Mouse (Mus musculus) A20 (cell line): ENCODE measurements around the gene Gdpd3.

ENCODE experiments used
- DNase-seq: peaks from one replicate; pipeline ENCODE4 v3.0.0-alpha.2; 2011; ENCODE audit warnings: low read depth, low spot score

Gene Gdpd3

DNA sequence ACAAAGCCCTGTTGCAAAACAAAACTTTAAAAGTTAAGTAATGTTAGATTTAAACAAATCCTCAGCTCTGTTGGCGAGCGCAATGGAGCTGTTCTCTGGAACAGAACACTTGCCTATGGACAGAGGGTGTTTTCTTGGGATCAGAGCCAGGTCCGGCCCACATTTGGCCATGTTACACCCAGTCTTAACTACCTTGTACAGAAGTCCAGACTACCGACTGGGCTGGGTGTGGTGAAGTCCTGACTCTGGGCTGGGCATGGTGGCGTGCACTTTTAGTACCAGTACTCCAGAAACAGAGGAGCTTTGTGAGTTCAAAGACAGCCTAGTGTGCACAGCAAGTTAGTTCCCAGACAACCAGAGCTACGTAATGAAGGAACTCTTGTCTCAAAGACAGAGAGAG lies 40.8 kb downstream of the Gdpd3 start:
- DNase-seq, result no peak

DNA sequence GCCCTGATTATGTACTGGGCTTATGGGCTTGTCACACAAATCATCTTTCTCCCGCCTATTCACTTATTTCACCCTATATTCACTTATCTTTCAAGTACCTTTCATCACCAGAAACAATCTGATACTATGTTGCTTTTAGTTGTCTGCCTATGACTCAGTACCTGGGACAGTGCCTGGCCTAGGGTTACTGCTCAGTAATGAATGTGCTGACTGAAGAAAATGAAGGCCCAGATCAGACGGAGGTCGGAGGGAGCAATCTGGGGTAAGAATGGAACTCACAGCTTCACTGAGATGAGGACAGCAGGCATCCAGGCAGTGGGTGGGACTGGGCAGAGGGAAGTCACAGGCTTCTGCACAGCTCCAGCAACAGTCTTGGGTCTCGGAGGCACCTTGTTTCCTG lies 41.3 kb downstream of the Gdpd3 start:
- no peak for DNase-seq

DNA sequence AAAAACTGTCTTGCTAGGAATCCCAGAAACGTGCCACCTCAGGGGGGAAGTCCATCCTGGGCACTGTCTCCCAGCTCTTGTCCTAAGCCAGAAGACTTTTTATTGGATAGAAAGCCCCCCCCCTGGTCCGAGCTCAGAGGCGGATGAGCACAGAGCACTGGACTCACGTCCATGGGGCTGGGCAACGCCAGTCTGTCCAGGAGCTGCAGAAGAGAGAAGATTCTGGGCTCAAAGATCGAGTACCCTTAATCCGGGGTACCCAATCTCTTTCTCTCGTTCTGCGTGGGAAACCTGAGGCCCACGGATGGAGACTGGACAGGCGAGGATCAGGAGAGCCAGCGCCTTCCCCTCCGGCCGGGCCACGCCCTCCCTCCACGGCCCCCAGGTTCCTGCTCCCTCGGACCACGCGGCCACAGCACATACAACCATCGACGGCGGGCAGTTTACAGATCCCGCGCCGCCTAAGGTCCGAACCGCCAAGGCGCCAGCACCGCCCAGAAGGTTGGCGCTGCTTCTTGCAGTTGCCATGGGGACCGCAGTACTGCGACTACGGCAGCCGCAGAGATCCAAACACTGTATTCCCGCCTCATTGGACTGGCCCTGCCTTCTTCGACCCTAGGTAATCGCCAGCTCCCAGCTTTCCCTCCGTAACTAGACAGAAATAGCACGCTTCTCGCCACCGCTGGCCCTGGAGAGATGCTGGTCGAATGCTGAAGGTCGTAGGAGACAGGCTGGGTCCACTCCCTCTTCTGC lies 42.7 kb downstream of the Gdpd3 start:
- no peak for DNase-seq

DNA sequence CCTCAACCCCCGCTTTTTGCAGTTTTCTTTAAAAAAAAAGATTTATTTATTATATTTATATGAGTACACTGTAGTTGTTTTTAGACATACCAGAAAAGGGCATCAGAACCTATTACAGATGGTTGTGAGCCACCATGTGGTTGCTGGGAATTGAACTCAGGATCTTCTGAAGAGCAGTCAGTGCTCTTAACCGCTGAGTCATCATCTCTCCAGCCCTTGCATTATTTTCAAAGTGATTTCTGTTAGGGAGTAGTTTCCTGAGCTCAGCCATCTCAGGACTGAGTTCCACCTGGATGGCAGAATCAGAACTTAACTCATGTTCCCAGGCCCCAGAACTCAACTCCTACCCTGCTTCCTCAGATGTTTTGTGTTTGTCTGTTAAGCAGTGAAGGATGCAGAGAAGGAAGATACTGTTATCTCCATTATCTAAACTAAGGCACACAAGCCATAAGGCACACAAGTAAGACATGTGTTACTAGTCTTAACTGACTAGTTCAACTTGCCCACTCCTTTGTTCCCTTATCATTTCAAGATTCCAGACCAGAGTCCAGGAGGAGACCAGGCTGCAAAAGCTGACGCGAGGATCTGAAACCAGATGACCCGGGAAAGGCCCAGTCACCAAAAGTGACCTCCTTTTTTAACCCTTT lies 43.7 kb downstream of the Gdpd3 start:
- DNase-seq, result no peak

DNA sequence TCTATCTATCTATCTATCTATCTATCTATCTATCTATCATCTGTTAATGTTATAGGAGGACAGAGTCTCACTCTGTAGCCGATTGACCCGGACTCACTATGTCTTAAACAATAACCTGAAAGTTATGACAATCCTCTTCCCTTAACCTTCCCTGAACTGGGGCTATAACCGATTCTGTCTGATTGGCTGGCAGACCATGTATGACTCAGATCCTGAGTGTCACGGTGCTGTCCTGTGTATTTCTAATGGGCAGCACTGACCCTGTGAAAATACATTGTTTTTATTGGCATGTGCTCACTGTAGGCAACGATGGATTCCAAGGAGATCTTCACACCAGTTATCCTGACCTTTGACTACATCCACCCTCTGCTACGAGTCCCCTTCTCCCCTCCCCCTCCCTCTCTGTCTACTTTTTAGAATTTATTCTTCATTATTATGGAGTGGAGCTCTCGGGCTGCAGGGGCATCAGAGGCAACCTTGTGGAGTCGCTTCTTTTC lies 49.6 kb downstream of the Gdpd3 start:
- no peak for DNase-seq

DNA sequence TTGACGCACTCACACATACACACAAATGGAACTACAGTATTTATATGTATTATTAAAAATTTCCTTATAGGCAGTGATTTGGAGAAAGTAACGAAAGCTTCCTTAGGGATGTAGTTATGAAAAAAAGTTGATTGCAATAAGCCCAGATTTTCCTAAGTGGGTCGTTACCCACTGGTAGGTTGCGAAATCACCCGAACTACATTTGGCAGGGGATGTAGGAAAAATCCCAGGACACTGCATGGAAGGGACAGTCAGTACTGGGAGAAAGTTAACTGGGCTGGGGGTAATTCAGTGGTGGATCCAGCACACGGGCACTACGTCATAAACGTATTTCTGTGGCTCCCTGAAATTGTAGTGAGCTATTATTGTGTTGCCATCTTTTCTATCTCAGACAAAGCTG lies 50.4 kb downstream of the Gdpd3 start:
- no peak for DNase-seq

DNA sequence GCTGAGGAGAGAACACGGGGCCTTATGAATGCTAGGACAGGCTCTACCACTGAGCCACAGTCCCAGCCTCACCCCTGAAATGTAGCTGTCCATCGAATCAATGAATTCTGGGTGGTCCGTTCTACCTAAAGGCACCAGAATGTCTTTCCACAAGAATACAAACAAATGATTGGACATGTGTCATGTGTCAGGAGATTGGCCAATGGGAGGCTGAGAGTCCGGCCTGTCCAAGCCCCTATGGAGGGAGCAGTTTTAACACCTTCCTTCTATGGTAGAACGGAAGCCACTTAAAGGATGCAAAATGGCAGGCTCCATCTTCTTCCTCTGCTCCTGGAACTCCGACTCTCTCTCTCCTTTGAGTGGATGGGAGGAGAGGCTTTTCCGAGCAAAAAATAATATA lies 51.5 kb downstream of the Gdpd3 start:
- no peak for DNase-seq

DNA sequence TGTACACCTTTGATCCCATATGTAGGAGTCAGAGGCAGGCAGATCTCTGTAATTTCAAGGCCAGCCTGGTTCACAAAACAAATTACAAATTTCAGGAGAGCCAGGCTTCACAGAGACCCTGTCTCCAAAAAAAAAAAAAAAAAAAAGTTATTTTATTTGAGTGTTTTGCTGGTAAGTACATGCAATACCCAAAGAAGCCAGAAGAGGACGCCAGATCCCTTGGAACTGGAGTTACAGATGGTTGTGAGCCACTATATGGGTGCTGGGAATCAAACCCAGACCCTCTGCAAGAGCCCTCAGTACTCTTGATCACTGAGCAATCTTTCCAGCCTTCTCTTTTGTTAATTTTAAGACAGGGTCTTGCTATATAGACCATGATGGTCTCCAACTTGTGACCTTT lies 52.7 kb downstream of the Gdpd3 start:
- DNase-seq, result no peak

DNA sequence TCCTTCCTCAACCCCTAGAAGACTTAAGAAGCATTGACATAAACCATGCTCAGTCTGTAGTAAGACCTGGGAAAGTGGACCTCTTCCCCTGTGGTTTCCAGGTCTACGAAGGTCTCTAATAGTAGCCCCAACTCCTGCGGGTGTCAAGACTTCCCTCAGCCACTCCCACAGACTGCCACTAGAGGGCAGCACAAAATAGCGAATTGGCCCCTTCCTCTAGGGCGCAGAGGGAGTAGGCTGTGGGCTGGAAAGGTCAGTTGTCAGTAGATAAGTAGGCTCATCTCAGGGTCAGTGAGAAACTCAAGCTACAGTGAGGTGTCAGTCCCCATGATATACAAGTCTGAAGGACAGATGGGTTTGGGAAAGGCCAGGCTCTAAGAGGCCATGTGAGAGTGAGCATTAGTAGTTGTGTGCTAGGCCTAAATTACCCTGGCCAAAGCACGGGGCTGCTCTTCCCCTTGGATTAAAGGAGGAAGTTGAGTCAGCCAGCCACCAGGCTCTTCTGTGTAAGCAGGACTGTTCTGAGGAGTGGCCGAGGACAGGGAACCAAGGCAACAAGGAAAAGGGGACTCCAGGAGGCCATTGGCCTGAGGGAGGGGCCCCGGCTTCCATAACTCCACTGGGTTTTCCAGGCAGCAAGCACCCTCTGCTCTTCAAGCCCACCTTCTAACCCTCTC lies 55.8 kb downstream of the Gdpd3 start:
- DNase-seq, result peak; percentile 78

DNA sequence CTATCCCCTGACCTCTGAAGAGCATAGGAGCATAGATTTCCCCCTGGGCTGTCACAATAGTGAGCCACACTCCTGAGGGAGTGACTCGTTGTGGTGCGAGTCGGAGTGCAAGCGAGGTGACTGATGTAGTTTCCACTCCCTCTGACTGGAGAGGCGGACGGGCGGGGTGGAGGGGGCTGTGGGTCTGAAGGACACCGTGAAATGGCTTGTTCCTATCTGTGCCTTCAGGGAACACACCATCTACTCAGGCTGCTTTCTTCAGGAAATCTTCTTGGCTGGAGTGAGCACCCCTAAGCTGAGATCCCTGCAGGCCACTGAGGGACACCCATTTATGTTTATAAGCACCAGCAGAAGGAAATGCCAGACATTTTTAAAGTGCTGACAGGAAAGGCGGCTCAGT lies 56.6 kb downstream of the Gdpd3 start:
- no peak for DNase-seq

DNA sequence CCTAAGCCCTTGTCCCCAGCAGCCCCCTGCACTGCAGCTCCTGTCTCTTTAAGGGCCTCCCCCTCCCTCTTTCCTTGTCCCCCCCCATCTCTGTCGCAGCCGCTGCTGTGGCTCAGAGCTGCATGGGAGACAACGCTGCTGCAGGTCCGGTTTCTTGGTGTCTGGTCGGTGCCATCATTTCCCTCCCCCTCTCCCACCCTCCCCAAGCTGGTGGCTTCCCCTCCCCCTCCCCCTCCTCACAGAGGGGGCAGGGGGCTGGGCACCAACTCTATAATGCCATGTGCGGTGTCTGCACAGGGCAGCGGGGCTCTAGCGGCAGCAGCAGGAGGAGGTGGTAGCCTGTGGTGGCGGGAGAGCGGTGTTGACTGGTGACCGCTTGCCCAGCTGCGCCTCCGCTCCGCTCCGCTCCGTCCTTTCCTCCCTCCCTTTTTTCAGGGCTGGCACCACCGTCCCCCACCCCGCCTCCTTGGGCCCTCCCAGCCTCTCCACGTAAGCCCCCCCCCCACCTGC lies 57.1 kb downstream of the Gdpd3 start:
- DNase-seq, result no peak

DNA sequence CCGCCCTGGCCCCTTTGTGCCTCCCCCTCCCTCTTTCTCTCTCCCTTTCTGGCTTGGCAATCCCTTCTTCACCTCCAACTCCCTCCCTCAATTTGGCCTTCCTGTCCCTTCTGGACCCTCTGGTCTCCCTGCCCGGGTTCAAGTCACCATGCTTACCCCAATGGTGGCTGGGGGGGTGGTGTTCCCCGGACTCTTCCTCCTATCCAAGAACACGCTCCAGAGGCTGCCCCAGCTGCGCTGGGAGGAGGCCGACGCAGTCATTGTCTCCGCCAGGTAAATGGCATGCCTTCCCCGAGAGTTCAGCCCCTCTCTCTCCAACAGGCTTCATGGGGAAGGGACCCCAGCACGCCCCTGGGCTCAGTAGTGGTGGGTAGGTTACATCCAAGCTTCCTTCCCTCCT lies 57.8 kb downstream of the Gdpd3 start:
- no peak for DNase-seq
